Mouse (Mus musculus): Measurements from ENCODE around the gene Rfk.

DNA sequence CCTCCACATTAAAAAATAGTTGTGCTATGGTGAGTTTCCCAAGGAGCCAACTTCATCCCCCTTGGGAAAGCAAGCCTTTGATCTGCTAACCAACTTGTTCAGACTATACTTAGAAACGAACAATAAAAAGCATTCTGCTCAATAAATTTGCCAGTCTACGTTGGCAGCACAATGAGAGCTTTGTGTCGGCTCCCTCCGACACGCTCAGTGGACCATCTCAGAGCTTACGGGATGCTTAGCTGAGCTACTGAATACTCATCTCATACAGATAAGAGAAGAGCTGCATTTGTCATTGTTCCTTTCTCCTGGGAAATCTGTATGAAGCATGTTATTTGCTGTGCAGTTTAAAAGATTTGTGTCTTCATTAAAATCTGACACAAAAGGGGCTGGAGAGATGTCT is 7.4 kb upstream of the Rfk start:
- TF ChIP-seq CTCF (IDR thresholded peaks at IDR 0.05; ENCODE audit: control insufficient read depth, insufficient read depth, insufficient read length) (no peak), MAX (IDR thresholded peaks at IDR 0.05) (no peak), MYOG (IDR thresholded peaks at IDR 0.05; ENCODE audit: control insufficient read depth, extremely low read depth, insufficient read length) (no peak), MYOD1 (IDR thresholded peaks at IDR 0.05; ENCODE audit: control insufficient read depth, insufficient read length, low read depth) (no peak), CEBPB (IDR thresholded peaks at IDR 0.05; ENCODE audit: low read depth) (no peak), USF1 (IDR thresholded peaks at IDR 0.05; ENCODE audit: low read depth) (no peak)

All from C2C12 (cell line).